Mouse (Mus musculus): ENCODE results near the gene Wnt10b.

Gene Wnt10b

GRCm38 (mm10) chr15:98791771-98792170 lies 13.8 kb upstream of the Wnt10b start:
- TF ChIP-seq NANOG (IDR thresholded peaks at IDR 0.05; ENCODE audit: borderline replicate concordance, low read length) (no peak), CTCF (conservative IDR thresholded peaks at IDR 0.05; ENCODE audit: low read length) (no peak), POU5F1 (IDR thresholded peaks at IDR 0.05; ENCODE audit: borderline replicate concordance, low read length) (no peak)
- Histone ChIP-seq H3K4me1 (replicated peaks; ENCODE audit: low read depth, low read length) (peaks cover 44% of the 10 kb centered on the region), H3K27me3 (ENCODE audit: insufficient read depth, low read length) (peaks cover 98% of the 10 kb centered on the region), H3K36me3 (ENCODE audit: insufficient read depth, low read length) (no peaks in the 10 kb centered on the region), H3K9me3 (ENCODE audit: low read length) (no peaks in the 10 kb centered on the region), H3K4me3 (replicated peaks; ENCODE audit: low read length) (peak overlapping the region; percentile 62; the same call in 1 of the 2 replicates)

DNA sequence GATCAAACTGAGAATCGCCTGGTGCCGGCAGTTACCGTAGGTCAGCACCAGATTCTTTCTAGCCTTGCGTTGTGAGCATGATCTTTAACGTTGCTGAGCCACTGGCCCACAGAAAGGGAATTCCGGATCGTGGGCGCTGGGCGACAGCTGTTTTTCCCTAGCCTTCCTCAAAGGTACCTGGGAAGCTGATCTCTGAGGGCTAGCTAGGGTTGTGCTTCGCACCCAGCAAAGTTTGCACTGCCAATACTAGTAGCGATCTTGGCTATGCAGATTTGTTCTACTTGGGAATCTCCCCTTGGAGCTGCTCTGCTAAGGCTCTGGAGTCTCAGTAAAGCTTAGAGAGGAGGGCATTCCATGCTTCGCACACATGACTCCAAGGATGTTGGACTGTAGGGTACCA lies 13.3 kb upstream of the Wnt10b start:
- Histone ChIP-seq H3K36me3 (ENCODE audit: insufficient read depth, low read length) (no peaks in the 10 kb centered on the region), H3K4me1 (replicated peaks; ENCODE audit: low read depth, low read length) (peaks cover 40% of the 10 kb centered on the region), H3K4me3 (replicated peaks; ENCODE audit: low read length) (peak overlapping the region; percentile 62; the same call in 1 of the 2 replicates), H3K9me3 (ENCODE audit: low read length) (no peaks in the 10 kb centered on the region), H3K27me3 (ENCODE audit: insufficient read depth, low read length) (peaks cover 97% of the 10 kb centered on the region)
- TF ChIP-seq POU5F1 (IDR thresholded peaks at IDR 0.05; ENCODE audit: borderline replicate concordance, low read length) (no peak), NANOG (IDR thresholded peaks at IDR 0.05; ENCODE audit: borderline replicate concordance, low read length) (no peak), CTCF (conservative IDR thresholded peaks at IDR 0.05; ENCODE audit: low read length) (no peak)

- Histone ChIP-seq H3K27me3 (ENCODE audit: insufficient read depth, low read length) (peaks cover 92% of the 10 kb centered on the region), H3K9me3 (ENCODE audit: low read length) (no peaks in the 10 kb centered on the region), H3K4me3 (replicated peaks; ENCODE audit: low read length) (peak overlapping the region; percentile 62), H3K36me3 (ENCODE audit: insufficient read depth, low read length) (no peaks in the 10 kb centered on the region), H3K4me1 (replicated peaks; ENCODE audit: low read depth, low read length) (peaks cover 40% of the 10 kb centered on the region)
- no peak for TF ChIP-seq NANOG (IDR thresholded peaks at IDR 0.05; ENCODE audit: borderline replicate concordance, low read length)
- TF ChIP-seq POU5F1 (IDR thresholded peaks at IDR 0.05; ENCODE audit: borderline replicate concordance, low read length) = no peak
- no peak for TF ChIP-seq CTCF (conservative IDR thresholded peaks at IDR 0.05; ENCODE audit: low read length)
Observed at GRCm38 (mm10) chr15:98790761-98791160, 12.8 kb upstream of the Wnt10b start.

DNA sequence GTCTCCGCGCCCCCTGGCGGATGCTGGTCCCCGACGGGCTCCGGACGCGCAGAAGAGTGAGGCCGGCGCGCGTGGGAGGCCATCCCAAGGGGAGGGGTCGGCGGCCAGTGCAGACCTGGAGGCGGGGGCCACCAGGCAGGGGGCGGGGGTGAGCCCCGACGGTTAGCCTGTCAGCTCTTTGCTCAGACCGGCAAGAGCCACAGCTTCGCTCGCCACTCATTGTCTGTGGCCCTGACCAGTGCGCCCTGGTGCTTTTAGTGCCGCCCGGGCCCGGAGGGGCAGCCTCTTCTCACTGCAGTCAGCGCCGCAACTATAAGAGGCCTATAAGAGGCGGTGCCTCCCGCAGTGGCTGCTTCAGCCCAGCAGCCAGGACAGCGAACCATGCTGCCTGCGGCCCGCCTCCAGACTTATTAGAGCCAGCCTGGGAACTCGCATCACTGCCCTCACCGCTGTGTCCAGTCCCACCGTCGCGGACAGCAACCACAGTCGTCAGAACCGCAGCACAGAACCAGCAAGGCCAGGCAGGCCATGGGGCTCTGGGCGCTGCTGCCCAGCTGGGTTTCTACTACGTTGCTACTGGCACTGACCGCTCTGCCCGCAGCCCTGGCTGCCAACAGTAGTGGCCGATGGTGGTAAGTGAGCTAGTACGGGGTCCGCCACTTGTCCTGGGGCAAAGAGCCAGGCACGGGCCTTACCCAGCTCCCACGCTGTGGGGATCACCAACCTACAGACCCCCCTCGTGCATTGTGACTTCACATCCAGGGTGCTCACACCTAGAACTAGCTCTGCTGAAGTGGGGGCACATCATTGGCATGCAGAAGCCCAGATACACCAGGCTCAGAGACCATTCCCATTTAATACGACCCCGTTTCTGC lies 11.9 kb upstream of the Wnt10b start, which contains the start of gene Wnt1:
Wnt1 (plus strand) TSS at position 197 of the 875 bp plus-strand sequence.
- peak within 1 kb of the TSS; percentile 62 for H3K4me3 ChIP-seq (replicated peaks; ENCODE audit: low read length)
- no peaks in the 10 kb centered on the region for H3K9me3 ChIP-seq (ENCODE audit: low read length)
- TF ChIP-seq NANOG (IDR thresholded peaks at IDR 0.05; ENCODE audit: borderline replicate concordance, low read length) (no peak), CTCF (conservative IDR thresholded peaks at IDR 0.05; ENCODE audit: low read length) (no peak; the same call in 1 of the 2 replicates), POU5F1 (IDR thresholded peaks at IDR 0.05; ENCODE audit: borderline replicate concordance, low read length) (no peak)
- H3K27me3 ChIP-seq (ENCODE audit: insufficient read depth, low read length) = peaks cover 89% of the 10 kb centered on the region
- peaks cover 43% of the 10 kb centered on the region for H3K4me1 ChIP-seq (replicated peaks; ENCODE audit: low read depth, low read length)
- no peaks in the 10 kb centered on the region for H3K36me3 ChIP-seq (ENCODE audit: insufficient read depth, low read length)

- Histone ChIP-seq H3K27me3 (ENCODE audit: insufficient read depth, low read length) (peaks cover 81% of the 10 kb centered on the region), H3K36me3 (ENCODE audit: insufficient read depth, low read length) (no peaks in the 10 kb centered on the region), H3K9me3 (ENCODE audit: low read length) (no peaks in the 10 kb centered on the region), H3K4me1 (replicated peaks; ENCODE audit: low read depth, low read length) (peaks cover 46% of the 10 kb centered on the region), H3K4me3 (replicated peaks; ENCODE audit: low read length) (peak overlapping the region; percentile 61)
- TF ChIP-seq CTCF (conservative IDR thresholded peaks at IDR 0.05; ENCODE audit: low read length) (no peak), NANOG (IDR thresholded peaks at IDR 0.05; ENCODE audit: borderline replicate concordance, low read length) (no peak), POU5F1 (IDR thresholded peaks at IDR 0.05; ENCODE audit: borderline replicate concordance, low read length) (no peak)
Observed at GRCm38 (mm10) chr15:98788972-98789660, 11.2 kb upstream of the Wnt10b start.

- TF ChIP-seq POU5F1 (IDR thresholded peaks at IDR 0.05; ENCODE audit: borderline replicate concordance, low read length) (no peak), CTCF (conservative IDR thresholded peaks at IDR 0.05; ENCODE audit: low read length) (no peak; the same call in 1 of the 2 replicates), NANOG (IDR thresholded peaks at IDR 0.05; ENCODE audit: borderline replicate concordance, low read length) (no peak)
- no peaks in the 10 kb centered on the region for H3K36me3 ChIP-seq (ENCODE audit: insufficient read depth, low read length)
- no peaks in the 10 kb centered on the region for H3K9me3 ChIP-seq (ENCODE audit: low read length)
- H3K4me1 ChIP-seq (replicated peaks; ENCODE audit: low read depth, low read length) = peaks cover 42% of the 10 kb centered on the region
- no peak overlapping the region for H3K4me3 ChIP-seq (replicated peaks; ENCODE audit: low read length)
- peaks cover 71% of the 10 kb centered on the region for H3K27me3 ChIP-seq (ENCODE audit: insufficient read depth, low read length)
Observed at GRCm38 (mm10) chr15:98787930-98788329, 10.0 kb upstream of the Wnt10b start.

GRCm38 (mm10) chr15:98785744-98786143 lies 7.8 kb upstream of the Wnt10b start:
- Histone ChIP-seq H3K4me1 (replicated peaks; ENCODE audit: low read depth, low read length) (peaks cover 27% of the 10 kb centered on the region), H3K9me3 (ENCODE audit: low read length) (no peaks in the 10 kb centered on the region), H3K4me3 (replicated peaks; ENCODE audit: low read length) (no peak overlapping the region), H3K27me3 (ENCODE audit: insufficient read depth, low read length) (peaks cover 65% of the 10 kb centered on the region), H3K36me3 (ENCODE audit: insufficient read depth, low read length) (no peaks in the 10 kb centered on the region)
- TF ChIP-seq CTCF (conservative IDR thresholded peaks at IDR 0.05; ENCODE audit: low read length) = peak; percentile 98
- no peak for TF ChIP-seq POU5F1 (IDR thresholded peaks at IDR 0.05; ENCODE audit: borderline replicate concordance, low read length)

DNA sequence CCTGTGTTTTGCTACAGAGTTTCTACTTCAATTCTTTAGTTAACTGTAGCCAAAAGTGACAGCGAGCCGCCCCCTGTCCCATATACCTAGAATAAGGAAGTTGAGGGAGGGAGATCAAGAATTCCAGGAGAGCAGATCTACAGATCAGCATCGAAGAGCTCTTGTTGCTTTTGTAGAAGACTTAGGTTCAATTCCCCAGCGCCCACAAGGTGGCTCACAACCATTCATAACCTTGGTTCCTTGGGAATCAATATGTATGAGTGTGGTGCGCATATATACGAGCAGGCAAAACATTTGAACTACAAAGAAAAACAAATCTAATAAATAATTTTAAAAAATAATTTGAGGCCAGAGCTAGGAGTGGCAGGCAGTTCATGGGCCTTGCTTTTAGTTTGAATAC lies 3.2 kb upstream of the Wnt10b start:
- Histone ChIP-seq H3K36me3 (ENCODE audit: insufficient read depth, low read length) (no peaks in the 10 kb centered on the region), H3K4me3 (replicated peaks; ENCODE audit: low read length) (no peak overlapping the region), H3K27me3 (ENCODE audit: insufficient read depth, low read length) (peaks cover 68% of the 10 kb centered on the region), H3K4me1 (replicated peaks; ENCODE audit: low read depth, low read length) (peaks cover 52% of the 10 kb centered on the region), H3K9me3 (ENCODE audit: low read length) (no peaks in the 10 kb centered on the region)
- no peak for TF ChIP-seq POU5F1 (IDR thresholded peaks at IDR 0.05; ENCODE audit: borderline replicate concordance, low read length)
- no peak for TF ChIP-seq NANOG (IDR thresholded peaks at IDR 0.05; ENCODE audit: borderline replicate concordance, low read length)
- TF ChIP-seq CTCF (conservative IDR thresholded peaks at IDR 0.05; ENCODE audit: low read length) = no peak
